Mouse (Mus musculus) leukemia stem cell, adult 10-12 weeks (primary cell): ENCODE results near the gene Exoc3l2. TPM values are rescaled to one million over a fixed set of nuclear protein-coding genes. Genes with fewer than 3 reads are reported as not detected.

ENCODE experiments used
- polyA plus RNA-seq: library from polyadenylated mRNA; stranded (reverse); fragments of >175 nt; gene quantifications from 2 replicates; pipeline ENCODE4 v1.2.3, GENCODE M21; 2012; ENCODE audit warnings: low replicate concordance

Exoc3l2 gene
- 0.96 and 3.4 TPM in 2 replicates for polyA plus RNA-seq

DNA sequence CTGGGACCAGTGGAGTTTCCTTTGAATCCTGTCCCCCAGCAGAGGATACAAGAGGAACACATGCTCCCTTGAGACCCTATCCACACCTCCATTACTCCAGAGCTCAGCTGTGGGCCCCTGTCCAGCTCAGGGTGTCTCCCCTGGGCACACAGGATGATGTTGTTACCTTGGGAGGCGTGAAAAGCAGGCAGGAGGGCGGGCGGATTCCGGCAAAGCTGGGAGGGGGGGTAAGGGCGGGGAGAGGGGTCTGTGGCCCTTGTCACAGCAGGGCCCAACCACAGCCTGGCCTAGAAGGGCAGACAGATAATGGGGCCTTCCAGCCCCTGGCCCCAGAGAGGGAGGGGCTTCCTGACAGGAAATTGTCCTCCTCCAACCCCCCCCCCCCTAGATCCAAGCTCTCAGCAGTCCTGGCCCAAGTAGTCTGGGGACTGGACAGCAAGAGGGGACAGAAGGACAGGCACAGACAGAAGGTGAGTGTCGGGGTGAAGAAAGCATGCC is at the start of gene Exoc3l2:
Gene Exoc3l2 (plus strand): TSS at position 448 of the 498 bp plus-strand sequence.

DNA sequence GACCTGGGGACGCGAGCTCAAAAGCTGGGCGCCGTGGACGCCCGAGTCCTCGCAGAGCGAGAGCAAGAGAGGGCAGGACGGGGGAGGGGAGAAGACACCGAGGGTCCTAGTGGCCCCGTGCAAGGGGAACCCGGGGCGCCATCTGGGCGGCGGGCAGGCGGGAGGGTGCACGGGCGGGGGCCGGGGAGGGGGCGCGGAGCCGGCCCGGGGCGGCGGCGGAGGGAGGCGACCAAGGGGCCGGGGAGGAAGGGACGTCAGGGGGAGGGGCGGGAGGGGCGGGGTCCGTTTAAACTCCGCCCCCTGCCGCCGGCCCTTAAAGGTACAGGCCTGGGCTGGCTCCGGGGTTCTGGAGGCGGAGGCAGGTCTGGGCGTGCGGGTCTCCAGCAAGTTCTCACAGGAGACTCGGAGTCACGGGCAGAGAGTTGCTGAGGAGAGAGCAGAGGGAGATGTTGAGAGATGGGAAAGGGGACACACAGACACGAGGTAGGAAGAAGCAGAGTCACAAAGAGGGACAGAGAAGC is 4.5 kb upstream of the Exoc3l2 start, which contains the start of gene Mark4:
Gene Mark4 (minus strand): TSS at position 231 of the 521 bp plus-strand sequence.

DNA sequence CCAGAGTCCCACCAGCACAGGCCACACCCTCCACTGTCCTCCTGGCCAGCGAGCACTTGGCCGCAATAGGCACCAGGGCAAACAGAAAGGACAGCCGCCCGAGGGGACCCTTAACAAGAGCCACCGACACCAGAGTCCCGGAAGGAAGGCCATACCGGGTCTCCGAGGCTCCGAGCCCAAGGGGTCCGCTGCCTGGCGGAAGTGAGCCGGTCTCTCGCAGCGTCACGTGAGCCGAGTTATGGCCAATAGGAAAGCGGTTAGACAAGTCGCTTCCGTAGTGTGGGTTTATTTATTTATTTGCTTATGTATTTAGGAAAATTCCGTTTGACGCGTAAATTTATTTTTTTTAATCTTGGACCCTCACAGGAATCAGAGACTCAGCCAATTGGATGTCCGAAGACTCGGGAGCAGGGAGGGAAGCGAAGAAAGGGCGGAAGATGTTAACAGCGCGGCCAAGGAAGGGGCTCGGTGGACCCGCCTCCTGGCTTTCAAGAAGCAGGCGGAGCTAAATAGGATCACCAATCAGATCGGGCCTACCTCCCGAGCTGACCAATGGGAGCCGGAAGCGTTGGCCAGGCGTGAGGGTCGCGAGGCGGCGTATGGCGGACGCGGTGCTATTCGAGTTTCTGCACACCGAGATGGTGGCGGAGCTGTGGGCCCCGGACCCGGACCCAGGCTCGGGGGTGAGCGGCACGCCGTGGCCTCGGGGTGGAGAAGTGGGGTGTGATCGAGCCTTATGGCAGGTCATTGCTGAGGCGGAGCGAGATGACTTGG is 45.2 kb downstream of the Exoc3l2 start, which contains the start of the genes Bloc1s3 and Trappc6a:
Gene Bloc1s3 (minus strand): TSS at position 218 of the 774 bp plus-strand sequence.
Gene Trappc6a (plus strand): TSS at position 246 of the 774 bp plus-strand sequence.

DNA sequence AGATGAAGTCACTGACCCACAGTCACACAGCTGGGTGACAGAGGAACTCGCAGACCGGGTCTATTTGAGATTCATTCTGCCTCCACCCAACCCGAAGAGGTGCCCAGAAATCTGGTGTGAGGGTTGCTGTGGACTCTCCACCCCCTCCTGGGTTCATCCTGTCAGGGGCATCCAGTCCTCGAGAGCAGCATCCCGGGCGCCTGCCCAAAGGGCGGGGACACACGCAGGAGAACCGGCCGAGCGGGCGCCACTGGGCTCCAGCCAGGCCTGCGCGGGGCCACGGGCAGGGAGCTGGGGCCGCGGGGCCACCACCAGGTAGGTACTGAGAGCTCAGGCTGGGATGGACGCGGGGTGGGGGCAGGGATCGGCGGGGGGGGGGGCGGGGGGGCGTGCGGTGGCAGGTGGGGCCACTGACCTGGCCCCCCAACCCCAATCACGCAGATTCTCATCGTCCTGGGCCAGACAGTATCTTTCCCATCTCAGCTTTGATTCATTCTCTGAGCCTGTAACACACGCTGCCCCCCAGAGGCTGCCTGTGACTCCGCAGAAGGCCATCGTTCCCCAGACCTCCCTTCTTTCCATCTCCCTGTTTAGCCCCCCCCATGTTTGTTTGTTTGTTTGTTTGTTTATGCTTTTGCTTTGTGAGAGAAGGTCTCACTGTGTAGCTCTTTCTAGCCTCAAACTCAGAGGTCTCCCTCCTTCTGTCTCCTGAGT is 54.7 kb downstream of the Exoc3l2 start, which contains the start of gene Nkpd1:
Gene Nkpd1 (plus strand): TSS at position 187 of the 714 bp plus-strand sequence.

Other genes with a start within 250 kb of the Exoc3l2 start
- gene Opa3, start 235.0 kb upstream of the Exoc3l2 start, polyA plus RNA-seq = 10.7 and 15.7 TPM in 2 replicates
- gene Vasp, start 191.5 kb upstream of the Exoc3l2 start, polyA plus RNA-seq = 240 and 739 TPM in 2 replicates
- gene Ppm1n, start 183.3 kb upstream of the Exoc3l2 start, polyA plus RNA-seq = 0.62 and 1.2 TPM in 2 replicates
- gene Rtn2, start 180.7 kb upstream of the Exoc3l2 start, polyA plus RNA-seq = 0.57 and 1.1 TPM in 2 replicates
- 1.1 and 5.9 TPM in 2 replicates for gene Fosb, start 153.3 kb upstream of the Exoc3l2 start, polyA plus RNA-seq
- gene Ercc1, start 118.6 kb upstream of the Exoc3l2 start, polyA plus RNA-seq = 21.3 and 28.9 TPM in 2 replicates
- gene Cd3eap, start 103.8 kb upstream of the Exoc3l2 start, polyA plus RNA-seq = 35.9 and 52.0 TPM in 2 replicates
- 19.1 and 23.9 TPM in 2 replicates for gene Ppp1r13l, start 103.6 kb upstream of the Exoc3l2 start, polyA plus RNA-seq
- gene Ercc2, start 81.3 kb upstream of the Exoc3l2 start, polyA plus RNA-seq = 43.1 and 62.1 TPM in 2 replicates
- gene Klc3, start 59.2 kb upstream of the Exoc3l2 start, polyA plus RNA-seq = 1.8 and 4.2 TPM in 2 replicates
- gene Ckm, start 58.6 kb upstream of the Exoc3l2 start, polyA plus RNA-seq = 0.33 and 0.72 TPM in 2 replicates
- 18.3 and 53.5 TPM in 2 replicates for gene Mark4, start 4.5 kb upstream of the Exoc3l2 start, polyA plus RNA-seq
- gene Bloc1s3, start 45.0 kb downstream of the Exoc3l2 start, polyA plus RNA-seq = 5.1 and 6.1 TPM in 2 replicates
- gene Trappc6a, start 45.1 kb downstream of the Exoc3l2 start, polyA plus RNA-seq = 53.1 and 54.0 TPM in 2 replicates
- 0.13 and 0.14 TPM in 2 replicates for gene Nkpd1, start 54.5 kb downstream of the Exoc3l2 start, polyA plus RNA-seq
- gene Ppp1r37, start 99.7 kb downstream of the Exoc3l2 start, polyA plus RNA-seq = 143 and 152 TPM in 2 replicates
- 10.0 and 11.1 TPM in 2 replicates for gene Zfp296, start 114.0 kb downstream of the Exoc3l2 start, polyA plus RNA-seq
- gene Gemin7, start 114.3 kb downstream of the Exoc3l2 start, polyA plus RNA-seq = 22.7 and 43.0 TPM in 2 replicates
- 117 and 363 TPM in 2 replicates for gene Clasrp, start 141.2 kb downstream of the Exoc3l2 start, polyA plus RNA-seq
- 13.7 and 26.5 TPM in 2 replicates for gene Relb, start 166.1 kb downstream of the Exoc3l2 start, polyA plus RNA-seq
- 187 and 280 TPM in 2 replicates for gene Clptm1, start 201.7 kb downstream of the Exoc3l2 start, polyA plus RNA-seq
- not detected in 2 replicates for gene Apoc2, start 214.6 kb downstream of the Exoc3l2 start, polyA plus RNA-seq
- not detected in 2 replicates for gene Gm44805, start 218.1 kb downstream of the Exoc3l2 start, polyA plus RNA-seq
- not detected in 2 replicates for gene Apoc4, start 218.1 kb downstream of the Exoc3l2 start, polyA plus RNA-seq
- gene Apoc1, start 229.3 kb downstream of the Exoc3l2 start, polyA plus RNA-seq = 0.99 TPM in 1 of 2 replicates, not detected in the other
- gene Apoe, start 235.9 kb downstream of the Exoc3l2 start, polyA plus RNA-seq = 178 and 422 TPM in 2 replicates